Mouse (Mus musculus) heart, embryonic 14.5 days (tissue): ENCODE data around the gene 2610021A01Rik. TPM values are rescaled to one million over a fixed set of nuclear protein-coding genes. Genes with fewer than 3 reads are reported as not detected.
A peak's percentile ranks its signal among the peaks of the same experiment; 100 is the strongest.
"Not testable (repeated sequence)": the region's sequence is repeated elsewhere in the genome, so short reads cannot be mapped to it uniquely, and the experiment has no call there.

Experiments
- ATAC-seq: fragments of 200-750 bp; cut with Nextera tagmentation; 2 replicates; pipeline ENCODE4 v1.8.0; 2017; ENCODE audit warnings: low read depth, moderate TSS enrichment; ENCODE audit not compliant: insufficient number of reproducible peaks, insufficient read depth, low FRiP score
- H3K27ac ChIP-seq, 2 experiments: fragments of 200-500 bp in 1 of 2; fragments of 300-500 bp in 1 of 2; sonication (generic) in 1 of 2; replicated peaks in 1 of 2; 2 replicates each; pipeline ENCODE4 v1.5.1; 2012 to 2014; ENCODE audit warnings: low read depth in 2 of 2, low read length in 2 of 2, control low read depth in 1 of 2, mild to moderate bottlenecking in 1 of 2, mixed read lengths in 1 of 2; ENCODE audit not compliant: control insufficient read depth in 1 of 2, insufficient read depth in 1 of 2
- H3K27me3 ChIP-seq: fragments of 300-500 bp; sonication (generic); 2 replicates; pipeline ENCODE4 v1.6.1; 2014; ENCODE audit warnings: mild to moderate bottlenecking, low read length, control low read depth; ENCODE audit not compliant: control insufficient read depth, insufficient read depth
- H3K36me3 ChIP-seq: fragments of 300-500 bp; sonication (generic); 2 replicates; pipeline ENCODE4 v1.6.1; 2014; ENCODE audit warnings: mild to moderate bottlenecking, control low read depth, low read length, mixed read lengths; ENCODE audit not compliant: control insufficient read depth, insufficient read depth
- H3K4me1 ChIP-seq, 2 experiments: fragments of 200-500 bp in 1 of 2; fragments of 300-500 bp in 1 of 2; sonication (generic) in 1 of 2; 2 replicates each; pipeline ENCODE4 v1.6.1; 2012 to 2014; ENCODE audit warnings: low read length in 2 of 2, control low read depth in 1 of 2, mixed read lengths in 1 of 2; ENCODE audit not compliant: control insufficient read depth in 2 of 2, insufficient read depth in 2 of 2
- H3K4me2 ChIP-seq: fragments of 300-500 bp; sonication (generic); 2 replicates; pipeline ENCODE4 v1.6.1; 2014; ENCODE audit warnings: mild to moderate bottlenecking, low read length
- H3K4me3 ChIP-seq, 2 experiments: fragments of 200-500 bp in 1 of 2; fragments of 300-500 bp in 1 of 2; sonication (generic) in 1 of 2; 2 replicates each; pipeline ENCODE4 v1.5.1; 2012 to 2014; ENCODE audit warnings: low read length in 2 of 2, mild to moderate bottlenecking in 2 of 2, control low read depth in 1 of 2, low read depth in 1 of 2, moderate library complexity in 1 of 2; ENCODE audit not compliant: control insufficient read depth in 1 of 2, insufficient read depth in 1 of 2
- H3K9ac ChIP-seq: fragments of 300-500 bp; sonication (generic); 2 replicates; pipeline ENCODE4 v1.6.1; 2014; ENCODE audit warnings: mild to moderate bottlenecking, low read length
- H3K9me3 ChIP-seq: fragments of 300-500 bp; sonication (generic); 2 replicates; pipeline ENCODE4 v1.6.1; 2016; ENCODE audit warnings: low read length, control low read depth; ENCODE audit not compliant: control insufficient read depth
- WGBS: fragments of 180-500 bp; shearing (Covaris S2); extraction: QIAGEN DNeasy Blood & Tissue Kit; methylation state at CpG from one replicate; pipeline ENCODE4 v1.1.7; 2014; 5-methylcytosine and 5-hydroxymethylcytosine counted together
- polyA plus RNA-seq: library from polyadenylated mRNA; unstranded; fragments of >200 nt; fragmentation: Nextera tagmentation; extraction: Ambion mirVana; gene quantifications from 2 replicates; pipeline ENCODE4 v1.2.1, GENCODE M21; 2014

The 2610021A01Rik gene
- polyA plus RNA-seq, 1 experiment from 2014 or later: 7.6 TPM

GRCm38 (mm10) chr7:41599932-41600548 is 1.0 kb downstream of the 2610021A01Rik start:
- peak overlapping the region; percentile 82 for H3K4me2 ChIP-seq
- 10% methylated on average over 3 of the region's 3 CpGs for WGBS
- H3K9me3 ChIP-seq: no peaks in the 10 kb centered on the region
- peak overlapping the region; percentile 65 to 92; a peak in 3 of 4 replicates for H3K4me3 ChIP-seq
- peak overlapping the region; percentile 81 for H3K9ac ChIP-seq
- H3K36me3 ChIP-seq: no peaks in the 10 kb centered on the region; the same call in 1 of the 2 replicates
- ATAC-seq: no peak
- H3K27me3 ChIP-seq: no peaks in the 10 kb centered on the region
- H3K4me1 ChIP-seq: peaks cover 0 to 3% of the 10 kb centered on the region in 2 experiments; a peak in 2 of 4 replicates
- peak overlapping the region in 1 of 2 experiments; percentile 65; a peak in 1 of 4 replicates for H3K27ac ChIP-seq

GRCm38 (mm10) chr7:41611654-41612053 is 12.6 kb downstream of the 2610021A01Rik start:
- no peaks in the 10 kb centered on the region for H3K9me3 ChIP-seq

GRCm38 (mm10) chr7:41616241-41616640 is 17.2 kb downstream of the 2610021A01Rik start:
- ATAC-seq, H3K4me1 ChIP-seq, H3K4me2 ChIP-seq, H3K9ac ChIP-seq, H3K9me3 ChIP-seq, H3K27me3 ChIP-seq, H3K27ac ChIP-seq, H3K4me3 ChIP-seq: not testable (repeated sequence)
- 98% methylated on average over 1 of the region's 1 CpGs for WGBS
- H3K36me3 ChIP-seq: peaks cover 50% of the 10 kb centered on the region

More at GRCm38 (mm10) chr7:41611654-41612053, 12.6 kb downstream of the 2610021A01Rik start:
- Histone ChIP-seq H3K9ac (no peak overlapping the region), H3K4me3 (no peak overlapping the region), H3K4me2 (no peak overlapping the region), H3K27ac (no peak overlapping the region), H3K4me1 (no peaks in the 10 kb centered on the region), H3K27me3 (no peaks in the 10 kb centered on the region), H3K36me3 (peaks cover 48% of the 10 kb centered on the region)
- 75% methylated on average over 3 of the region's 3 CpGs for WGBS
- no peak for ATAC-seq

GRCm38 (mm10) chr7:41632409-41633220 is 33.6 kb downstream of the 2610021A01Rik start, which contains the start of gene Zfp788:
TSS of gene Zfp788 (plus strand) at chr7:41633203.
- 0 out of 4 replicates have a peak, but pooled peaks cover 0 to 8% of the 10 kb centered on the region in 2 experiments for H3K4me1 ChIP-seq
- peaks cover 28% of the 10 kb centered on the region for H3K36me3 ChIP-seq
- peak within 1 kb of the TSS; percentile 96 to 98 for H3K27ac ChIP-seq
- H3K27me3 ChIP-seq: no peaks in the 10 kb centered on the region
- peak within 1 kb of the TSS; percentile 78 for H3K9ac ChIP-seq
- peak within 1 kb of the TSS; percentile 64 to 72 for H3K4me3 ChIP-seq
- WGBS: 2% methylated on average over 27 of the region's 27 CpGs
- ATAC-seq: peak; percentile 98
- peak within 1 kb of the TSS; percentile 93 for H3K4me2 ChIP-seq
- peaks cover 5% of the 10 kb centered on the region for H3K9me3 ChIP-seq

GRCm38 (mm10) chr7:41633221-41633984 is 34.4 kb downstream of the 2610021A01Rik start:
- Histone ChIP-seq H3K4me1 (0 out of 4 replicates have a peak, but pooled peaks cover 0 to 8% of the 10 kb centered on the region in 2 experiments), H3K36me3 (peaks cover 26% of the 10 kb centered on the region), H3K27me3 (no peaks in the 10 kb centered on the region), H3K27ac (peak overlapping the region; percentile 96 to 98), H3K9ac (peak overlapping the region; percentile 78), H3K9me3 (peaks cover 5% of the 10 kb centered on the region), H3K4me2 (peak overlapping the region; percentile 93), H3K4me3 (peak overlapping the region; percentile 64 to 72)
- ATAC-seq: peak; percentile 96
- WGBS: under 1% methylated on average over 24 of the region's 26 CpGs

- not testable (repeated sequence) for H3K4me3 ChIP-seq, H3K4me2 ChIP-seq, ATAC-seq, H3K9ac ChIP-seq, H3K9me3 ChIP-seq, H3K4me1 ChIP-seq, H3K27me3 ChIP-seq, H3K36me3 ChIP-seq, H3K27ac ChIP-seq
- 64% methylated on average over 1 of the region's 1 CpGs for WGBS
Measured at GRCm38 (mm10) chr7:41674326-41674725, 75.3 kb downstream of the 2610021A01Rik start.
